Mouse (Mus musculus) spleen, adult 2 months (tissue): ENCODE measurements around the gene Olfr1335. TPM values are rescaled to one million over a fixed set of nuclear protein-coding genes. Genes with fewer than 3 reads are reported as not detected.
"Not testable (repeated sequence)": the region's sequence is repeated elsewhere in the genome, so short reads cannot be mapped to it uniquely, and the experiment has no call there.

Experiments
- DNase-seq, 2 experiments: peaks; one replicate each; pipeline versions ENCODE4 v3.0.0 to v3.0.0-alpha.2; 2012 to 2021; ENCODE audit warnings: low spot score in 2 of 2, low read depth in 1 of 2
- H3K27ac ChIP-seq: fragments of 200-500 bp; 2 replicates; pipeline ENCODE4 v1.5.1; 2012; ENCODE audit warnings: low read length, inconsistent platforms; ENCODE audit not compliant: insufficient read depth
- H3K27me3 ChIP-seq: fragments of 200-500 bp; 2 replicates; pipeline ENCODE4 v1.6.1; 2012; ENCODE audit warnings: mild to moderate bottlenecking, moderate library complexity, low read length, inconsistent platforms; ENCODE audit not compliant: control insufficient read depth, insufficient read depth
- H3K36me3 ChIP-seq: fragments of 200-500 bp; 2 replicates; pipeline ENCODE4 v1.6.1; 2012; ENCODE audit warnings: mild to moderate bottlenecking, low read length, inconsistent platforms; ENCODE audit not compliant: control insufficient read depth, insufficient read depth
- H3K4me1 ChIP-seq: fragments of 200-500 bp; 2 replicates; pipeline ENCODE4 v1.6.1; 2011; ENCODE audit warnings: inconsistent platforms; ENCODE audit not compliant: control insufficient read depth, insufficient read depth, insufficient read length
- H3K4me3 ChIP-seq: fragments of 200-500 bp; 2 replicates; pipeline ENCODE4 v1.5.1; 2011; ENCODE audit warnings: mild to moderate bottlenecking, inconsistent platforms; ENCODE audit not compliant: insufficient read depth, insufficient read length; ENCODE audit errors: extremely low read depth
- CTCF ChIP-seq: fragments of 200-500 bp; IDR thresholded peaks from 2 replicates; pipeline ENCODE4 v1.5.1; 2011; ENCODE audit warnings: mild to moderate bottlenecking, inconsistent platforms; ENCODE audit not compliant: insufficient read depth, insufficient read length, insufficient replicate concordance; ENCODE audit errors: extremely low read depth
- POLR2A ChIP-seq: fragments of 200-500 bp; IDR thresholded peaks from 2 replicates; pipeline ENCODE4 v1.6.1; 2011; ENCODE audit warnings: low read depth, low read length, inconsistent platforms
- WGBS: fragments of 180-500 bp; shearing (Covaris S2); methylation state at CpG from one replicate; pipeline ENCODE4 v1.1.7; 2018; 5-methylcytosine and 5-hydroxymethylcytosine counted together
- polyA plus RNA-seq: library from polyadenylated mRNA; depleted of rRNA; stranded (reverse); fragments of >200 nt; gene quantifications from 2 replicates; pipeline ENCODE4 v1.2.3, GENCODE M21; 2012; rRNA removed

Gene Olfr1335
- polyA plus RNA-seq = not detected in 2 replicates

GRCm38 (mm10) chr4:118809844-118810243, at the start of gene Olfr1335:
Gene Olfr1335, minus strand, starts transcription at chr4:118809944.
- H3K4me3 ChIP-seq = no peak within 1 kb of the TSS
- H3K4me1 ChIP-seq = no peaks in the 10 kb centered on the region
- 86% methylated on average over 4 of the region's 4 CpGs for WGBS
- TF ChIP-seq POLR2A (no peak), CTCF (no peak)
- no peak for DNase-seq
- H3K36me3 ChIP-seq = no peaks in the 10 kb centered on the region
- H3K27ac ChIP-seq = no peak within 1 kb of the TSS
- no peaks in the 10 kb centered on the region for H3K27me3 ChIP-seq

- no peak for DNase-seq
- Histone ChIP-seq H3K4me1 (no peaks in the 10 kb centered on the region), H3K4me3 (no peak within 1 kb of the TSS), H3K36me3 (no peaks in the 10 kb centered on the region), H3K27ac (no peak within 1 kb of the TSS), H3K27me3 (no peaks in the 10 kb centered on the region)
- TF ChIP-seq CTCF (no peak), POLR2A (no peak)
- WGBS = 97% methylated on average over 1 of the region's 1 CpGs
Observed at GRCm38 (mm10) chr4:118836179-118836578, 26.4 kb upstream of the Olfr1335 start, which contains the start of gene Olfr1333. Gene Olfr1333, minus strand, starts transcription at chr4:118836279.

DNA sequence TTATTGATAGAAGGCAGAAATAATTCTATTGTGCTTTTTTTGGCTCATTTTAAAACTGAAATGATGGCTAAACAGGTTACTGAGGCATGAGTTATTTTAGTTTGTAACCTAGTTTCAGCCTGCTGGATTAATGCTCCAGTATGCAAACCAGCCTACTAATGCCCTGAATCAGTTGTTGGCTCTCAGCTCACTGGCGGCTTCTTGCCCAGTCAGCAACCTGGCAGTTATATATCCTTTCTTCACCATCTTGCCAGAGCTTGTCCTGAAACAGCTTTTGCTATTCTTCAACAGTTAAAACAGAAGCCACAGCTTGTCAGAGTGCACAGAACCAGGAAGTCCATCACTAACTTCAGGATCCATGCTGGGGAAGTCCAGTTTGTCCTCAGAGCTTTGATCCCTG, 9.2 kb upstream of the Olfr1335 start:
- 83% methylated on average over 1 of the region's 1 CpGs for WGBS
- Histone ChIP-seq H3K27ac (no peak overlapping the region), H3K36me3 (no peaks in the 10 kb centered on the region), H3K27me3 (no peaks in the 10 kb centered on the region), H3K4me1 (no peaks in the 10 kb centered on the region), H3K4me3 (no peak overlapping the region)
- DNase-seq = no peak
- TF ChIP-seq CTCF (no peak), POLR2A (no peak)

DNA sequence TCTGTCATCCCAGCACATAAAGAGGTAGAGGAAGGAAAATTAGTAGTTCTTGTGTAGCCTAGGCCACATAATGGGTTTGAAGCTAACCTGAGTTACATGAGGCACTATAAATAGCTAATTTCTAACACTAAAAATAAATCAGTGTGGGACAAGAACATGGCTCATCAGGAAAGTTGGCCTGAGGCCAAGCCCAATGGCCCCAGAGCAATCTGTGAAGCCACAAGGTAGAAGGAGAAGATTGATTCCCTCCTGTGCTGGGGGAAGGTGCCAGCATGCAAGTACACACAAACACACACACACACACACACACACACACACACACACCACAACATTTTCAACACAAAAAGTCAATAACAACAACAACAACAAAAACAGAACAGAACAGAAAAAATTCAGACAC, 16.9 kb downstream of the Olfr1335 start:
- not testable (repeated sequence) for H3K36me3 ChIP-seq, H3K27me3 ChIP-seq, DNase-seq, H3K4me1 ChIP-seq, H3K4me3 ChIP-seq, H3K27ac ChIP-seq

DNA sequence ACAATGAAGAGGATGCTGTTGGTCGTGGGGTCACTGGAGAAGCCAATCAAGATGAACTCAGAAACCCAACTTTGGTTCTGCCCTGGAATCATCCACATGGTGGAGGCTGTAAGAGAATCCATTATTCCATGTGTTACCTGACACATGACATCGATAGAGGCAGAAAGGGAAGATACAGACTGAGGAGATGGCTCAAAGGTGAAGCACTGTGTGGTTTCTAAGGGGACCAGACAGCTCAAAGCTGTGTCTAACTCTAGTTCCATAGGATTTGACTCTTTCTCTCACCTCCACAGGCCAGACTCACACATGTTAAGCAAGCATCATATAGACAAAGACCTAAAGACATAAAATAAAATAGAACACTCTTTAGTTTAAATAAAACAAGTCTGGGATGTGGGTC, 27.3 kb downstream of the Olfr1335 start, which contains the start of gene Olfr1337:
Gene Olfr1337, minus strand, starts transcription at position 101 of the 400 bp plus-strand sequence.
- 69% methylated on average over 2 of the region's 2 CpGs for WGBS
- Histone ChIP-seq H3K4me3 (no peak within 1 kb of the TSS), H3K36me3 (no peaks in the 10 kb centered on the region), H3K4me1 (no peaks in the 10 kb centered on the region), H3K27ac (no peak within 1 kb of the TSS), H3K27me3 (no peaks in the 10 kb centered on the region)
- DNase-seq = no peak
- TF ChIP-seq CTCF (no peak), POLR2A (no peak)

Other genes starting within 250 kb of the Olfr1335 start
- gene Cfap57, start 189.2 kb downstream of the Olfr1335 start, polyA plus RNA-seq = not detected in 2 replicates
- gene Ebna1bp2, start 189.1 kb downstream of the Olfr1335 start, polyA plus RNA-seq = 17.5 and 18.5 TPM in 2 replicates
- gene Olfr62, start 151.0 kb downstream of the Olfr1335 start, polyA plus RNA-seq = not detected in 2 replicates
- gene Olfr1342, start 117.2 kb downstream of the Olfr1335 start, polyA plus RNA-seq = 0.18 TPM in 1 of 2 replicates, not detected in the other
- not detected in 2 replicates for gene Olfr1341, start 106.4 kb downstream of the Olfr1335 start, polyA plus RNA-seq
- gene Olfr1340, start 89.8 kb downstream of the Olfr1335 start, polyA plus RNA-seq = not detected in 2 replicates
- not detected in 2 replicates for gene Olfr1339, start 77.8 kb downstream of the Olfr1335 start, polyA plus RNA-seq
- not detected in 2 replicates for gene Olfr1338, start 51.2 kb downstream of the Olfr1335 start, polyA plus RNA-seq
- gene Olfr1337, start 27.4 kb downstream of the Olfr1335 start, polyA plus RNA-seq = not detected in 2 replicates
- not detected in 2 replicates for gene Olfr1333, start 26.3 kb upstream of the Olfr1335 start, polyA plus RNA-seq
- not detected in 2 replicates for gene Olfr1331, start 54.7 kb upstream of the Olfr1335 start, polyA plus RNA-seq
- gene Olfr1330, start 78.7 kb upstream of the Olfr1335 start, polyA plus RNA-seq = not detected in 2 replicates
- not detected in 2 replicates for gene Olfr1329, start 107.5 kb upstream of the Olfr1335 start, polyA plus RNA-seq
- gene Olfr1328, start 128.7 kb upstream of the Olfr1335 start, polyA plus RNA-seq = not detected in 2 replicates
- not detected in 2 replicates for gene Lao1, start 151.6 kb upstream of the Olfr1335 start, polyA plus RNA-seq